Mouse (Mus musculus): ENCODE data around the gene Afg1l.

Gene Afg1l

GRCm38 (mm10) chr10:42264195-42264594, 214.2 kb downstream of the Afg1l start:
- DNase-seq (ENCODE audit: low read depth, low spot score) = no peak
- no peaks in the 10 kb centered on the region for H3K36me3 ChIP-seq (ENCODE audit: control insufficient read depth, insufficient read depth, low read length, poor library complexity, severe bottlenecking)
- no peaks in the 10 kb centered on the region for H3K27me3 ChIP-seq (ENCODE audit: control insufficient read depth, insufficient read depth, low read length, poor library complexity, severe bottlenecking)

- H3K27me3 ChIP-seq (ENCODE audit: control insufficient read depth, insufficient read depth, low read length, poor library complexity, severe bottlenecking) = no peaks in the 10 kb centered on the region
- no peak for DNase-seq (ENCODE audit: low read depth, low spot score)
- H3K36me3 ChIP-seq (ENCODE audit: control insufficient read depth, insufficient read depth, low read length, poor library complexity, severe bottlenecking) = no peaks in the 10 kb centered on the region; the same call in 1 of the 2 replicates
Measured at GRCm38 (mm10) chr10:42263701-42264100, 214.7 kb downstream of the Afg1l start.
